ENCODE assay signal across 28 mouse cellular contexts in genomic region chr9:44697866-44698265, GRCm38 (mm10). TPM values are rescaled to one million over a fixed set of nuclear protein-coding genes. Genes with fewer than 3 reads are reported as not detected.
DNase-seq lines count a peak whose midpoint lies in the region; TF ChIP-seq lines count a peak whose summit lies in the region.
"Had no signal": no experiment of that assay in that cellular context is flagged by ENCODE, and none has a peak within 500 bp of the region (broad histone marks: within the 10 kb centered on the region; RNA-seq: fewer than 3 reads in every experiment).

No protein-coding gene starts in this region.

- H3K4me3 ChIP-seq in gastrocnemius, adult 2 months, result no peak overlapping the region
- no peak overlapping the region for H3K4me3 ChIP-seq in olfactory bulb, adult 2 months (ENCODE audit: insufficient read depth, low read depth, low read length)
- H3K4me3 ChIP-seq: embryonic facial prominence, embryonic 12.5 days; forebrain, embryonic 12.5 days; heart, embryonic 13.5 days; hindbrain, embryonic 13.5 days had no signal

- whole genome bisulfite sequencing in olfactory bulb, adult 2 months, result 90% methylated on average over 16 of the region's 16 CpGs

- intact Hi-C loops in gastrocnemius, adult 2 months (cut with DNase I), result no loop called here
- intact Hi-C loops in gastrocnemius, postnatal 14 days (cut with DNase I; ENCODE audit: low total_unique reads), result no loop called here

- DNase-seq in cerebellum, adult 11-12 months, result peak; percentile 62
- DNase-seq in cerebellum, adult 11 months, result no peak
- peak; percentile 20 for DNase-seq in gastrocnemius, adult 2 months
- no peak for DNase-seq in gastrocnemius, postnatal 14 days
- DNase-seq in cerebellum, adult 9-11 months, result peak; percentile 67
- no peak for DNase-seq in spleen, adult 12 weeks (ENCODE audit: low spot score)
- no peak for DNase-seq in thymus, postnatal 10 days (ENCODE audit: low spot score in 2 of 2)
- DNase-seq: adrenal gland, postnatal 10 days; B cell, adult 2 months; embryo, embryonic 11 days; gastrocnemius, postnatal 25 days; heart, postnatal 4 days; kidney, adult 11 months; kidney, adult 9 months had no signal

- no peak overlapping the region for H3K27ac ChIP-seq in gastrocnemius, adult 2 months
- 0 out of 2 replicates have a peak overlapping the region, but pooled peaks have one; percentile 4 for H3K27ac ChIP-seq in olfactory bulb, adult 2 months (ENCODE audit: insufficient read depth, low read depth, low read length)
- H3K27ac ChIP-seq: embryonic facial prominence, embryonic 12.5 days; forebrain, embryonic 12.5 days; heart, embryonic 13.5 days; hindbrain, embryonic 13.5 days; hindbrain, postnatal 0 days had no signal

- no peak for TF ChIP-seq CTCF in gastrocnemius, adult 2 months (IDR thresholded peaks at IDR 0.05)
- no peak for TF ChIP-seq CTCF in olfactory bulb, adult 2 months (IDR thresholded peaks at IDR 0.05; ENCODE audit: insufficient read depth, low read depth, low read length)

- peaks cover 56% of the 10 kb centered on the region for H3K4me1 ChIP-seq in olfactory bulb, adult 2 months (ENCODE audit: control insufficient read depth, insufficient read depth, low read length)
- H3K4me1 ChIP-seq: embryonic facial prominence, embryonic 12.5 days; forebrain, embryonic 12.5 days; heart, embryonic 13.5 days; hindbrain, embryonic 13.5 days had no signal

- no peak for TF ChIP-seq POLR2A in olfactory bulb, adult 2 months (IDR thresholded peaks at IDR 0.05; ENCODE audit: insufficient read depth, low read depth, low read length)

RNA-seq across cellular contexts. Expression of gene Treh, which starts 24.8 kb away (rescaled TPM):
- not detected for total RNA-seq in gastrocnemius, adult 2 months (2021)
- not detected for total RNA-seq in gastrocnemius, postnatal 14 days (2021)
- not detected in 2 replicates for polyA plus RNA-seq in olfactory bulb, adult 2 months (2012; ENCODE audit: insufficient read depth, insufficient read length, low replicate concordance, missing spikeins)
- total RNA-seq: adrenal gland, postnatal 10 days; adrenal gland, postnatal 4 days; common myeloid progenitor, adult 5-6 weeks; gastrocnemius, postnatal 25 days; granulocyte monocyte progenitor cell, adult 5-6 weeks; heart, postnatal 4 days; hindbrain, postnatal 0 days had no signal
- polyA plus RNA-seq: brain, embryonic 14.5 days; CD4-positive, CD25-positive, alpha-beta regulatory T cell, adult 4 months; embryonic facial prominence, embryonic 12.5 days; forebrain, embryonic 12.5 days; forebrain, embryonic 16.5 days; heart, embryonic 13.5 days; heart, postnatal 0 days; hindbrain, embryonic 13.5 days; hindbrain, postnatal 0 days; intestine, embryonic 14.5 days had no signal

RNA-seq across cellular contexts. Expression of gene Phldb1, which starts 37.1 kb away (rescaled TPM):
- total RNA-seq in gastrocnemius, adult 2 months (2021), result 10 to 100 TPM; 29.3 to 32.1 TPM
- 10 to 100 TPM; 43.8 to 47.6 TPM for total RNA-seq in gastrocnemius, postnatal 14 days (2021)
- polyA plus RNA-seq in olfactory bulb, adult 2 months (2012; ENCODE audit: insufficient read depth, insufficient read length, low replicate concordance, missing spikeins), result not detected in 2 replicates

Comparison
In these comparisons a context has a peak if more than half of its experiments do, and no peak if none do; other contexts are left out.
1. DNase-seq: peak in cerebellum, adult 11-12 months (single experiment), gastrocnemius, adult 2 months (single experiment) and cerebellum, adult 9-11 months (single experiment); none in cerebellum, adult 11 months (single experiment), gastrocnemius, postnatal 14 days (single experiment), spleen, adult 12 weeks (single experiment) and thymus, postnatal 10 days (0 of 2).